Mouse (Mus musculus) adrenal gland, postnatal 14 days (tissue): Measurements from ENCODE around the gene Gdf1. TPM values are rescaled to one million over a fixed set of nuclear protein-coding genes. Genes with fewer than 3 reads are reported as not detected.
A peak's percentile ranks its signal among the peaks of the same experiment; 100 is the strongest.

Experiments used
- DNase-seq: peaks from one replicate; pipeline ENCODE4 v3.0.0; 2021; ENCODE audit warnings: mixed read lengths
- total RNA-seq: library from RNA; stranded (reverse); gene quantifications from 2 replicates; pipeline ENCODE4 v1.2.3, GENCODE M21; 2021

Gene Gdf1
- total RNA-seq, 1 experiment from 2014 or later, result 0.41 TPM

DNA sequence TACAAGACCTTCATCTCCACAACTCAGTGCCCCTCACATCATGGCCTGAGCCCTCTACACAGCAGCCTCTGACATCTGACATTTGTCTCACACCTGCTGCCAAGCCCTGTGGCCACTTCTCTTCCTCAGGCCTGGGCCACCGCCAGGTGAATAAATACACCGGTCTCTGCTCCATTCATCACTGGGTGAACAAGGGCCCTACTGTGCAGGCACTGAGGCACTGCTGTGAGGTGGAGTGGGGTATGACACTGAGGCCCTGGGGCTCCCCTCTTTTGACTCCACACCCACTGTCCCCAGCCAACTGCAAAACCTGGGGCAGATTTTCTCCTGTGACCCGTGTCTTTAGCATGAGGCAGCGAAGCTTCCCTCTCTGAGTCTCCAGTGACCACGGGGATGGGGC is 37.0 kb downstream of the Gdf1 start:
- no peak for DNase-seq

DNA sequence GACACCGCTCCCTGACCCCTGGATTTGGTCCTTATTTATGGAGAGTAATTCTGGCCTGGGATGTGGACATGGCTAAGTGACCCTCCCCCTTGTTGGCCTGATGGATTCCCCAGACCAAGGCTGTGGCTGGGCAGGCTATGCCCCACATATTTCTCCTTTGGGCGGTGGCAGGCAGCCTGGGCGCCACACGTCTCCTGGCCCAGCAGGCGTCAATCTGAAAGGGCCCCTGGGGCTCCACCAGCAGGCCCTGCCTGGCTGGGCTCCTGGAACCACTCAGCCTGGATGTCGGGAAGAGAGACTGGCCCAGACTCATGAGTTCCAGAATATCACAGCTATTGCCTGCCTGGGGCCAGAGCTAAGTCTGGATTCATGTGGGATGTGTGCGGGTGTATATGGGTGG is 40.9 kb downstream of the Gdf1 start:
- no peak for DNase-seq

- no peak for DNase-seq
Observed at GRCm38 (mm10) chr8:70371951-70372350, 42.3 kb downstream of the Gdf1 start.

DNA sequence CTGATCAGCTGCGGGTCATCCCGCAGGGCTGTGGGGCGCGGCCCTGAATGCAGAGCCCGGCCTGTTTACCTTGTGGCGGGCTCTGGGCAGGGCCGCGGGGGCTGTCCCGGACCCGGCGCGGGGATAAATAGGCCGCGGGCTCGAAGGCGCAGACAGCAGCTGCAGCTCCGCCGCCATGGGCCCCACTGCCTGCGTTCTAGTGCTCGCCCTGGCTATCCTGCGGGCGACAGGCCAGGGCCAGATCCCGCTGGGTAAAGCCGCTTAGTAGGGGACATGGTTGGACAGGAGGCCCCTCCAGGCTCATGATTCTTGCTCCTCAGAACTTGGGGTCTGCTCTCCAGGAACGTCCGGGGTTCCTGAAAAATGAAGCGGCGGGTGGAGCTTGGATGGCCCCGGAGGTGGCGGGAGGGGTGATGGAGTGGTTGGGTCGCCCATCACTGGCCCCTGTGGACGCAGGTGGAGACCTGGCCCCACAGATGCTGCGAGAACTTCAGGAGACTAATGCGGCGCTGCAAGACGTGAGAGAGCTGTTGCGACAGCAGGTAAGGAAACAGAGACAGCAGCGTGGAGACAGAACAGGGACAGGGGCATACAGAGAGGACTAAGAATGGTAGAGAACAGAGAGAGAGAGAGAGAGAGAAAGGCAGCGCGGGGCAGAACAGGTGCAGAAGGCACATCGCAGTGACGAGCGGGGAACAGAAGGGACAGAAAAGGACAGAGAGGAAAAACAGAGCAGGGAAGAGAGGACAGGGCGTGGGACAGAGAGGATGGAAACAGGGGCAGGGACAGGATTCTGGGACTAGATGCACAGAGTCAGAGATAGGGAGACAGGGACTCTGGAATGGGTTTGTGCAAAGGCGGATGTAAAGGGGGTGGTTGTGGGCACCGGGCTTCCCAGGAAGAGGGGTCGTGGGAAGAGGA is 44.0 kb downstream of the Gdf1 start, which contains the start of gene Comp:
Gene Comp (plus strand): TSS at position 162 of the 921 bp plus-strand sequence.
- no peak for DNase-seq

- peak; percentile 90 for DNase-seq
Observed at GRCm38 (mm10) chr8:70374318-70374927, 44.8 kb downstream of the Gdf1 start.

DNA sequence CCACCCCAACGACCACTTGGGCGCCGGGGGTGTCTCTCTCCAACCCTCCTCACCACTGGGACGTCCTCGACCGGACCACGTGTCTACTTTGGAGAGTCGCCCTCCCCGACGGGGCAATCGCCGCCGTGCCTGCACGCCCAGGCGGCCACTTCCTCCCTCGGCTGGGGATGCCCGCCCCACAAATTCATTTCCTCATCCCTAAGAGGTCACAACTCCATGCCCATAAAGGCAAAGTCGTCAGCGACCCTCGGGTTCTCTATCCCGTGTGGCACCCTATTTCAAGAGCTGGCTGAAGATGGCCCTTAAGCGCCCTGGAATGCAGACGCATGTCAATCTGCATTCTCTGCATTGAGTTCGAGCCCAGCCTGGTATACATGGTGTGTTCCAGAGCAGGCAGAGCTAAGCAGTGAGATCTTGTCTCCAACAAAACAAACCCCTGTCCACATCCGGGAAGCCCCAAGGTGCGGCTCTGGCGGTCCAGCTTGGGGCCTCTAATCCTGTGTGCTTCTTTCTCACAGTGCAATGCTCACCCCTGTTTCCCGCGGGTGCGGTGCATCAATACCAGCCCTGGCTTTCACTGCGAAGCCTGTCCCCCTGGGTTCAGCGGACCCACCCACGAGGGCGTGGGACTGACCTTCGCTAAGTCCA is 45.7 kb downstream of the Gdf1 start:
- no peak for DNase-seq

DNA sequence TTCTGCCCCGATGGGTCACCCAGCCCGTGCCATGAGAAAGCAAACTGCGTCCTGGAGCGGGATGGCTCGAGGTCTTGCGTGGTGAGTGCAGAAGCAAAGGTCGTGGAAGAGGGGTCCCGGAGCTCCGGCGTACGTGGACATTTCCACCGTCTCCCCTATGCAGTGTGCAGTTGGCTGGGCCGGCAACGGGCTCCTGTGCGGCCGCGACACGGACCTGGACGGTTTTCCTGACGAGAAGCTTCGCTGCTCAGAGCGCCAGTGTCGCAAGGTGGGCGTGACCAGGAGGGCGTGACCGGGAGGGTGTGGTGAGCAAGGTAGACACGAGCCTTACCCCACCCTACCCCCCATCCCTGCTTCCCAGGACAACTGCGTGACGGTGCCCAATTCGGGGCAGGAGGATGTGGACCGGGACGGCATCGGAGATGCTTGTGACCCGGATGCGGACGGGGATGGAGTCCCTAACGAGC is 46.7 kb downstream of the Gdf1 start:
- DNase-seq, result peak; percentile 48

DNA sequence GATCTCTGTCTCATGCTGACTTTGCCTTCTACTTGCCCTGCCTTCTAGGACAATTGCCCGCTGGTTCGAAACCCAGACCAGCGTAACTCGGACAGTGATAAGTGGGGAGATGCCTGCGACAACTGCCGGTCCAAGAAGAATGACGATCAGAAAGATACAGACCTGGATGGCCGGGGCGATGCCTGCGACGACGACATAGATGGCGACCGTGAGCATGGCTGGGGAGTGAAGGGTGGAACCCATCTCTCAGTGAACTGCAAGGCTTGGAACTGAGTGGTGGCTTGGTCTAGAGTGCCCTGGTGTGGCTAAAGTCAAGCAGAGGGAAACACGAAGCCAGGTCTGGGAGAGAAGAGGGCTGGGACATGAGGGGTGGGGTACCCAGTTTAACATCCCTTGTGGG is 47.4 kb downstream of the Gdf1 start:
- DNase-seq, result no peak

GRCm38 (mm10) chr8:70380069-70380468 is 50.5 kb downstream of the Gdf1 start:
- no peak for DNase-seq

Other genes with a start within 250 kb of the Gdf1 start
- gene Hapln4, start 246.4 kb upstream of the Gdf1 start, total RNA-seq, result 0.30 and 0.48 TPM in 2 replicates
- 0.41 and 0.67 TPM in 2 replicates for gene Ncan, start 208.9 kb upstream of the Gdf1 start, total RNA-seq
- 15.0 and 18.4 TPM in 2 replicates for gene Nr2c2ap, start 198.5 kb upstream of the Gdf1 start, total RNA-seq
- gene Rfxank, start 190.7 kb upstream of the Gdf1 start, total RNA-seq, result 16.9 and 18.8 TPM in 2 replicates
- 49.2 and 50.5 TPM in 2 replicates for gene Borcs8, start 190.3 kb upstream of the Gdf1 start, total RNA-seq
- 0.41 and 0.56 TPM in 2 replicates for gene Mef2b, start 190.1 kb upstream of the Gdf1 start, total RNA-seq
- 48.9 and 50.7 TPM in 2 replicates for gene Tmem161a, start 157.5 kb upstream of the Gdf1 start, total RNA-seq
- gene Slc25a42, start 117.5 kb upstream of the Gdf1 start, total RNA-seq, result 132 and 144 TPM in 2 replicates
- gene Sugp2, start 95.6 kb upstream of the Gdf1 start, total RNA-seq, result 30.9 and 31.5 TPM in 2 replicates
- 11.3 and 13.4 TPM in 2 replicates for gene Armc6, start 95.4 kb upstream of the Gdf1 start, total RNA-seq
- 21.3 and 25.0 TPM in 2 replicates for gene Homer3, start 47.0 kb upstream of the Gdf1 start, total RNA-seq
- 49.2 and 71.3 TPM in 2 replicates for gene Ddx49, start 27.3 kb upstream of the Gdf1 start, total RNA-seq
- gene Cope, start 27.3 kb upstream of the Gdf1 start, total RNA-seq, result 215 and 222 TPM in 2 replicates
- gene Cers1, start 14.0 kb upstream of the Gdf1 start, total RNA-seq, result 1.9 and 2.9 TPM in 2 replicates
- 64.0 and 64.4 TPM in 2 replicates for gene Upf1, start 23.5 kb downstream of the Gdf1 start, total RNA-seq
- 1.4 TPM in 1 of 2 replicates, not detected in the other for gene Comp, start 43.7 kb downstream of the Gdf1 start, total RNA-seq
- gene Crtc1, start 109.8 kb downstream of the Gdf1 start, total RNA-seq, result 19.4 and 20.6 TPM in 2 replicates
- 15.7 and 16.3 TPM in 2 replicates for gene Klhl26, start 147.2 kb downstream of the Gdf1 start, total RNA-seq
- 4.6 and 5.6 TPM in 2 replicates for gene Tmem59l, start 157.5 kb downstream of the Gdf1 start, total RNA-seq
- gene Crlf1, start 163.3 kb downstream of the Gdf1 start, total RNA-seq, result not detected in 2 replicates
- 116 and 123 TPM in 2 replicates for gene Rex1bd, start 176.9 kb downstream of the Gdf1 start, total RNA-seq
- gene Uba52, start 181.0 kb downstream of the Gdf1 start, total RNA-seq, result 1,600 and 1,776 TPM in 2 replicates
- gene Fkbp8, start 197.9 kb downstream of the Gdf1 start, total RNA-seq, result 235 and 252 TPM in 2 replicates
- gene Kxd1, start 198.1 kb downstream of the Gdf1 start, total RNA-seq, result 78.9 and 83.1 TPM in 2 replicates
- gene Ell, start 209.6 kb downstream of the Gdf1 start, total RNA-seq, result 22.4 and 22.9 TPM in 2 replicates